Mouse (Mus musculus): Measurements from ENCODE around the gene Cnppd1.
A peak's percentile ranks its signal among the peaks of the same experiment; 100 is the strongest.

Cnppd1 gene

GRCm38 (mm10) chr1:75168093-75168471 lies 25.6 kb upstream of the Cnppd1 start:
- TF ChIP-seq GATA4 (IDR thresholded peaks at IDR 0.05; ENCODE audit: insufficient replicate concordance, low read length): no peak

- TF ChIP-seq GATA4 (IDR thresholded peaks at IDR 0.05; ENCODE audit: insufficient replicate concordance, low read length): no peak
Measured at GRCm38 (mm10) chr1:75160256-75160617, 17.7 kb upstream of the Cnppd1 start.

DNA sequence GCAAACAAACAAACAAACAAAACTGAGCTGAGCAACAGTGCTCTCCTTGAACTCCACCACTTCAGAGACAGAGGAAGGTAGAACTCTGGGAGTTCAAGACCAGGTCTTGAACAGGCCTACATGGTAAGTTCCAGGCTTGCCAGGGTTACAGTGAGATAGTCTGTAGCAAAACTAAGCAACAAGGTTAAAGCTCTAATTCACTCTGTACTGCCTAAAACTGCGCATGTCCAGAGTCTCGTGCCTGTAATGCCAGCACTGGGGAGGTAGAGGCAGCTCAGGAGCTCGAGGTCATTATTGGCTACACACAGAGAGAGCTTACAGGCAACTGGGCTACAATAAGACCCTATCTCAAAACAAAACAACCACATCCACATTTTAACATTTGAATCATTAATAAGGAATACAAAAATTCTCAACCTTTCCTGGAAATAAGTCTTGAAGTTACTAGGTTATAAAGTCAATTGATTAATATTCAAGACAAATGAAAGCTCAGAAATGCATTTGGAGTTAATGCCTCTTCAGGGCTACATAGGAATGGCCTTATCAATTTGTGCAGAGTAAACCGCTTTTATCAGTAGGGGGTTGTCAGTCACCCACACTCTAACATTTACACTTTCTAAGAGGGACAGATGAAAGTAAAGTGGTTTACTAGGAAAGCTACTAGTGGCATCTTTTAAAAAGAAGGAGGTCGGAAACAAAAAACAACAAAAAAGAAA lies 17.2 kb upstream of the Cnppd1 start:
- TF ChIP-seq GATA4 (IDR thresholded peaks at IDR 0.05; ENCODE audit: insufficient replicate concordance, low read length): no peak

DNA sequence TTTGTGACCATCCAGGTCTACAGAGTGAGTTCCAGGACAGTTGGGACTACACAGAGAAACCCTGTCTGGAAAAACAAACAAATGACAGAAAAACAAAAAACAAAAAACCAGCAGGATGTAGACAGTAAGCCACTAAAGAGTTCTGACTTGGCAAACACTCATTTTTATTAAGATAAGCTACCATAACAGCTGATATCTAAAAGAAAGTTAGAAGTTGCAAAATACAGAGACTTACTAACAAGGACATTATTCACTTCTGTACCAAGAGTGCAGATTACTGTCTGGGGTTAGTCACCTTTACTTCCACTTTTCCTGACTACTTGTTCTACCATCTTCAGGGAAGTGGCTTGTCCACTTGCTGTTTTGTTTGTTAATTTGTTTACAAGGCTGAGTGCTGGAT lies 16.5 kb upstream of the Cnppd1 start:
- no peak for TF ChIP-seq GATA4 (IDR thresholded peaks at IDR 0.05; ENCODE audit: insufficient replicate concordance, low read length)

GRCm38 (mm10) chr1:75155837-75156236 lies 13.3 kb upstream of the Cnppd1 start:
- TF ChIP-seq GATA4 (IDR thresholded peaks at IDR 0.05; ENCODE audit: insufficient replicate concordance, low read length): no peak

GRCm38 (mm10) chr1:75148727-75149126 lies 6.2 kb upstream of the Cnppd1 start:
- TF ChIP-seq GATA4 (IDR thresholded peaks at IDR 0.05; ENCODE audit: insufficient replicate concordance, low read length): no peak

DNA sequence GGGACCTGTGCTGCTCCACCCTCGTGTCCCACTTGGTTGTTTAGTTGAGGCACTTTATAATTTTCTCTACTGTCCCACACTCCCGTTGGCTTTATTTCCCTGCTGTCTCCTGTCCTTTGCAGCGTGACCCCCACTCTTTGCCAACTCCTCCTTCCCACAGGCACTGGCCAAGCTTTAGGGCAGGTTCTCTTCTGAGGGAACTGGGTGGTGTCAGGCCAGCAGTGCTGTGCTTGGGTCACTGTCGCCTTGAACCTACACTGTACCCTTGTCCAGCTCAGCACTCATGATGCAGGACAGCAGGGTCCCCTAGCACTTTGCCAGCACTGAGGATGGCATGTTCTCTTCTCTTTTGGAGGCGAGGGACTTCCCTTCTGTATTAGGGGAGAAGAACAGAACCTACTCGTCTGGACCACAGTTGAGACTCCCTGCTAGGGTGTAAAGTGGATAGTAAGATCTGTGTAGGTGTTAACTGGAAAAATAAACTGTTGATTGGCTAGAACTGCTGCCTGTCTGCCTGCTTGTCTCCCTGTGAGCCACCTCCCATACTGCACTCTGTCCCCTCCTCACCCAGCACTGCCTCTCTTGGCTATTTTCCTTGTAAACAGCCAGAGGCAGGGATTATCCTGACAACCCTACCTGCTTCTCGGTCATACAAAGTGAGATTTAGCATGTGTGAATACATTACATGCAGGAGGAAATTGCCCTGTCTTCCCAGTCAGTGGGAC lies 5.1 kb upstream of the Cnppd1 start:
- TF ChIP-seq GATA4 (IDR thresholded peaks at IDR 0.05; ENCODE audit: insufficient replicate concordance, low read length): no peak

GRCm38 (mm10) chr1:75145589-75145988 lies 3.1 kb upstream of the Cnppd1 start:
- no peak for TF ChIP-seq GATA4 (IDR thresholded peaks at IDR 0.05; ENCODE audit: insufficient replicate concordance, low read length)

- TF ChIP-seq GATA4 (IDR thresholded peaks at IDR 0.05; ENCODE audit: insufficient replicate concordance, low read length): peak; percentile 11; the same call in 1 of the 2 replicates
Measured at GRCm38 (mm10) chr1:75141486-75142190, 873 bp downstream of the Cnppd1 start.

GRCm38 (mm10) chr1:75140601-75141190 lies 1.8 kb downstream of the Cnppd1 start:
- no peak for TF ChIP-seq GATA4 (IDR thresholded peaks at IDR 0.05; ENCODE audit: insufficient replicate concordance, low read length)

GRCm38 (mm10) chr1:75138448-75138847 lies 4.1 kb downstream of the Cnppd1 start:
- no peak for TF ChIP-seq GATA4 (IDR thresholded peaks at IDR 0.05; ENCODE audit: insufficient replicate concordance, low read length)

- no peak for TF ChIP-seq GATA4 (IDR thresholded peaks at IDR 0.05; ENCODE audit: insufficient replicate concordance, low read length)
Measured at GRCm38 (mm10) chr1:75136730-75137129, 5.8 kb downstream of the Cnppd1 start.

- no peak for TF ChIP-seq GATA4 (IDR thresholded peaks at IDR 0.05; ENCODE audit: insufficient replicate concordance, low read length)
Measured at GRCm38 (mm10) chr1:75136293-75136692, 6.2 kb downstream of the Cnppd1 start.

GRCm38 (mm10) chr1:75133421-75134207 lies 8.9 kb downstream of the Cnppd1 start, which contains the start of gene Slc23a3:
Slc23a3 (minus strand) TSS chr1:75133890.
- no peak for TF ChIP-seq GATA4 (IDR thresholded peaks at IDR 0.05; ENCODE audit: insufficient replicate concordance, low read length)

DNA sequence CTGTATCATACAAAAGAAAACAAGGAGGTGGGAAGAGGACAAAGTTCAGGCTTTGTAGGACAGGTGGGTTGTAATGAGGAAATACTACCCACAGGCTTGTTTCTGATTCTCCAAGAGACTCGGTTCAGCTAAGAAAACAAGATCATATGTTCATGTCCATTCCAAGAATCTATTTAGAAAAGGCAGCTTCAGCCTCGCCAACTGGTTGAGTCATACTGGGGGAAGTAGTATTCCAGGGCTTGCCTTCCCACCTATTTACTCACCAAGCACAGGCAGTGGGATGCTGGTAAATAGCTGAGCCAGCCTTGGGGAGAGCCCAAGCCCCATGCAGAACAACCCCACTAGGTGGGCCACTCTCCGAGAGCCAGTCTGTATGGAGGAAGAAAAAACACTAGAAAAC lies 13.9 kb downstream of the Cnppd1 start:
- no peak for TF ChIP-seq GATA4 (IDR thresholded peaks at IDR 0.05; ENCODE audit: insufficient replicate concordance, low read length)
